Mouse (Mus musculus) CH12.LX (cell line): ENCODE results near the gene Dnah12. TPM values are rescaled to one million over a fixed set of nuclear protein-coding genes. Genes with fewer than 3 reads are reported as not detected.
"Not testable (repeated sequence)": the region's sequence is repeated elsewhere in the genome, so short reads cannot be mapped to it uniquely, and the experiment has no call there.

Experiments used
- DNase-seq: peaks from one replicate; pipeline ENCODE4 v3.0.0-alpha.2; 2013; ENCODE audit errors: extremely low read depth
- H3K27ac ChIP-seq: 2 replicates; pipeline ENCODE4 v1.5.1; 2012; ENCODE audit warnings: low read depth, mild to moderate bottlenecking, control low read depth, moderate library complexity; ENCODE audit not compliant: insufficient read depth
- H3K27me3 ChIP-seq: replicated peaks from 2 replicates; pipeline ENCODE3; 2012; ENCODE audit warnings: inconsistent platforms
- H3K36me3 ChIP-seq, 2 experiments: replicated peaks in 1 of 2; 2 replicates each; pipeline versions ENCODE3 to v1.6.1; 2012; ENCODE audit warnings: inconsistent platforms in 1 of 2, low read length in 1 of 2, mild to moderate bottlenecking in 1 of 2, mixed read lengths in 1 of 2, moderate library complexity in 1 of 2; ENCODE audit not compliant: control insufficient read depth in 1 of 2, insufficient read depth in 1 of 2
- H3K4me1 ChIP-seq, 2 experiments: 2 replicates each; pipeline ENCODE4 v1.6.1; 2012; ENCODE audit warnings: inconsistent platforms in 1 of 2, moderate library complexity in 1 of 2; ENCODE audit not compliant: insufficient read depth in 2 of 2, control insufficient read depth in 1 of 2
- H3K4me2 ChIP-seq: 2 replicates; pipeline ENCODE4 v1.6.1; 2012; ENCODE audit warnings: low read depth, mild to moderate bottlenecking, control low read depth; ENCODE audit not compliant: poor library complexity, insufficient read depth, severe bottlenecking
- H3K4me3 ChIP-seq, 3 experiments: fragments of 150-350 bp in 1 of 3; sonication (generic) in 1 of 3; replicated peaks in 1 of 3; 2 replicates each; pipeline versions ENCODE3 to v1.5.1; 2011 to 2012; ENCODE audit warnings: low read depth in 2 of 3, low read length in 2 of 3, mild to moderate bottlenecking in 2 of 3, moderate library complexity in 2 of 3, control low read depth in 1 of 3, improper control_type of control experiment in 1 of 3, inconsistent platforms in 1 of 3, mixed read lengths in 1 of 3; ENCODE audit not compliant: poor library complexity in 1 of 3
- H3K79me2 ChIP-seq: replicated peaks from 2 replicates; pipeline ENCODE4 v1.6.1; 2012; ENCODE audit warnings: mild to moderate bottlenecking, moderate library complexity; ENCODE audit not compliant: control insufficient read depth, poor library complexity, insufficient read depth, severe bottlenecking; ENCODE audit errors: extremely low read depth
- H3K9ac ChIP-seq: 2 replicates; pipeline ENCODE4 v1.6.1; 2012; ENCODE audit warnings: low read depth, mild to moderate bottlenecking, control low read depth, moderate library complexity; ENCODE audit not compliant: insufficient read depth
- H3K9me3 ChIP-seq: replicated peaks from 2 replicates; pipeline ENCODE3; 2012; ENCODE audit warnings: low read length, inconsistent platforms, mixed read lengths
- BHLHE40 ChIP-seq: IDR thresholded peaks from 2 replicates; pipeline ENCODE4 v1.6.1; 2011; ENCODE audit warnings: mild to moderate bottlenecking, low read depth, low read length, improper control_type of control experiment
- CHD2 ChIP-seq: IDR thresholded peaks from 2 replicates; pipeline ENCODE4 v1.6.1; 2011; ENCODE audit warnings: low read length, improper control_type of control experiment
- E2F4 ChIP-seq: IDR thresholded peaks from 2 replicates; pipeline ENCODE4 v1.6.1; 2011; ENCODE audit warnings: low read depth, low read length, improper control_type of control experiment; ENCODE audit not compliant: insufficient replicate concordance
- ELF1 ChIP-seq: IDR thresholded peaks from 2 replicates; pipeline ENCODE4 v1.6.1; 2014; ENCODE audit warnings: low read depth, mild to moderate bottlenecking, inconsistent platforms, low read length, improper control_type of control experiment
- MAX ChIP-seq: IDR thresholded peaks from 2 replicates; pipeline ENCODE4 v1.6.1; 2011; ENCODE audit warnings: low read length, improper control_type of control experiment
- MXI1 ChIP-seq: IDR thresholded peaks from 2 replicates; pipeline ENCODE4 v1.6.1; 2011; ENCODE audit warnings: mild to moderate bottlenecking, low read depth, low read length, improper control_type of control experiment
- MYC ChIP-seq: IDR thresholded peaks from 2 replicates; pipeline ENCODE4 v1.6.1; 2011; ENCODE audit warnings: low read depth, mild to moderate bottlenecking, improper control_type of control experiment, low read length
- NELFE ChIP-seq: IDR thresholded peaks from 2 replicates; pipeline ENCODE4 v1.6.1; 2011; ENCODE audit warnings: low read depth, low read length, improper control_type of control experiment
- POLR2A ChIP-seq: IDR thresholded peaks from 2 replicates; pipeline ENCODE4 v1.6.1; 2011; ENCODE audit warnings: low read depth, mild to moderate bottlenecking, improper control_type of control experiment, low read length
- SIN3A ChIP-seq: IDR thresholded peaks from 2 replicates; pipeline ENCODE4 v1.6.1; 2012; ENCODE audit warnings: low read length, improper control_type of control experiment, inconsistent platforms
- TBP ChIP-seq: conservative IDR thresholded peaks from 2 replicates; pipeline ENCODE4 v1.6.1; 2011; ENCODE audit warnings: low read depth, low read length, improper control_type of control experiment
- TCF12 ChIP-seq: IDR thresholded peaks from 2 replicates; pipeline ENCODE4 v1.6.1; 2014; ENCODE audit warnings: low read depth, mild to moderate bottlenecking, inconsistent platforms, low read length, improper control_type of control experiment
- dilution Hi-C: fragments of 300-500 bp; cut with MboI; formaldehyde crosslinking; loops from 2 replicates; pipeline ENCODE4 v1.14.3; 2020; ENCODE audit warnings: low sequenced_read_pairs; ENCODE audit not compliant: extremely low pct_unique_long_range_greater_than_20kb, extremely low pct_ligation_motif_present
- in situ Hi-C: fragments of 300-500 bp; cut with MboI; formaldehyde crosslinking; loops from 3 replicates; pipeline ENCODE4 v1.14.3; 2019; ENCODE audit warnings: low sequenced_read_pairs, low pct_ligation_motif_present, low pct_unique_long_range_greater_than_20kb, mixed read lengths
- polyA plus RNA-seq: library from polyadenylated mRNA; unstranded; fragments of >175 nt; gene quantifications from 2 replicates; pipeline ENCODE4 v1.2.1, GENCODE M21; 2012; ENCODE audit warnings: low read depth; ENCODE audit not compliant: insufficient read length
- total RNA-seq, 2 experiments: library from RNA; depleted of rRNA; stranded (reverse); fragments of 300-350 nt in 1 of 2; fragments of >200 nt in 1 of 2; gene quantifications; 2 replicates each; pipeline ENCODE4 v1.2.3; 2012 to 2014

Gene Dnah12
- total and polyA plus RNA-seq, 3 experiments: 0.04 to 0.13 (median 0.04) TPM

DNA sequence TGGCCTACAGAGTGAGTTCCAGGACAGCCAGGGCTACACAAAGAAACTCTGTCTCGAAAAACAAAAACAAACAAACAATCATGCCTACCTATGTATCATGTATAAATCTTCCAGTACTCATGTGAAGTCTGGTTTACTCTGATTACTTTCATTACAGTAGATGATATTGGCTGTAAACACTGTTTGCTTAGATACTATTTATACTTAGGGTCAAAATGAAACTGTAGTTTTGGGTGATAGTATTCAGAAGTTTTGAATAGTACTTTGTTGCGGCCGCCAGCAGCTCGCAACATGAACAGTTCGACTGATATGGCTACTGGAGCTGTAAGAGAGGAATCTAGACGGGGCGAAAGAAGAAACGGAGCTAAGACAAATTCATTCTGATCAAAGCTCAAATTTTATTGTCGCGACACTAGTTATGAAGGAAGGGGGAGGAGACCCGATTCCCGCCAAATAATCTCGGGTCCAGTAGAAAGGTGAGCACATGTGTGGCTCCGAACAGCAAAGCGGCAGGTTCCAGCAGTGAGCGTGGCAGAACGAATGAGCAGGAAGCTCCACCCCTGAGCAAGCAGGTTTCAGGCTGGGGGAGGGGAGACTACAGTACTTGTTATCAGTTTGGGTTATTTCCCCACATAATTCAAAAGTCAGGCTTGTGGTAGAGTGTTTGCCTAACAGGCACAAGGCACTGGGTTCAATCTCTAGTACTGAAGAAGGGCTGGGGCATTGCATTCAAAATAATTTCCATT lies 21.0 kb upstream of the Dnah12 start:
- H3K27ac ChIP-seq, H3K36me3 ChIP-seq, dilution Hi-C loops, H3K9me3 ChIP-seq, in situ Hi-C loops, H3K27me3 ChIP-seq: not testable (repeated sequence)
- H3K4me2 ChIP-seq: peak overlapping the region; percentile 83
- H3K4me3 ChIP-seq: peak overlapping the region in 1 of 3 experiments; percentile 39
- H3K79me2 ChIP-seq: peaks cover 26% of the 10 kb centered on the region
- DNase-seq: peak; percentile 62
- peak overlapping the region; percentile 51 for H3K9ac ChIP-seq
- TF ChIP-seq E2F4 (peak; percentile 71; the same call in 1 of the 2 replicates), MYC (peak; percentile 85), POLR2A (peak; percentile 51), TBP (peak; percentile 71; the same call in 1 of the 2 replicates), TCF12 (0 out of 2 replicates have a peak, but pooled peaks have one; percentile 33), SIN3A (peak; percentile 25; the same call in 1 of the 2 replicates), NELFE (0 out of 2 replicates have a peak, but pooled peaks have one; percentile 53), MXI1 (peak; percentile 78; the same call in 1 of the 2 replicates), MAX (peak; percentile 78), CHD2 (peak; percentile 67; the same call in 1 of the 2 replicates), ELF1 (peak; percentile 52; the same call in 1 of the 2 replicates), BHLHE40 (peak; percentile 47; the same call in 1 of the 2 replicates)
- H3K4me1 ChIP-seq: peaks cover 5 to 44% of the 10 kb centered on the region in 2 experiments

GRCm38 (mm10) chr14:26674476-26675169 lies 18.5 kb upstream of the Dnah12 start:
- H3K4me2 ChIP-seq, dilution Hi-C loops, H3K27ac ChIP-seq, H3K27me3 ChIP-seq, H3K4me3 ChIP-seq, H3K9ac ChIP-seq, H3K9me3 ChIP-seq, H3K79me2 ChIP-seq, H3K36me3 ChIP-seq, DNase-seq: not testable (repeated sequence)
- in situ Hi-C loops: loop anchor here (25.0 kb wide), 1 partner anchor 313 kb away; the partner anchor contains the start of gene Hesx1
- peaks cover 5 to 44% of the 10 kb centered on the region in 2 experiments for H3K4me1 ChIP-seq
